Mouse (Mus musculus) ZHBTc4 (cell line): Measurements from ENCODE around the gene Zfpm1.

Experiments
- DNase-seq: peaks from one replicate; pipeline ENCODE4 v3.0.0-alpha.2; 2011; ENCODE audit warnings: low read depth, low spot score

The Zfpm1 gene

GRCm38 (mm10) chr8:122274651-122275391, 7.1 kb upstream of the Zfpm1 start:
- DNase-seq, result no peak

GRCm38 (mm10) chr8:122276308-122276707, 5.6 kb upstream of the Zfpm1 start:
- no peak for DNase-seq

- peak; percentile 57 for DNase-seq
Observed at GRCm38 (mm10) chr8:122277204-122277995, 4.5 kb upstream of the Zfpm1 start.

GRCm38 (mm10) chr8:122280156-122280555, 1.8 kb upstream of the Zfpm1 start:
- no peak for DNase-seq

GRCm38 (mm10) chr8:122280588-122281316, 1.2 kb upstream of the Zfpm1 start:
- peak; percentile 75 for DNase-seq

- DNase-seq, result peak; percentile 98
Observed at GRCm38 (mm10) chr8:122281317-122282034, 465 bp upstream of the Zfpm1 start.

GRCm38 (mm10) chr8:122282501-122283355, 787 bp downstream of the Zfpm1 start:
- DNase-seq, result peak; percentile 54

- DNase-seq, result peak; percentile 42
Observed at GRCm38 (mm10) chr8:122283356-122284202, 1.6 kb downstream of the Zfpm1 start.

- peak; percentile 73 for DNase-seq
Observed at GRCm38 (mm10) chr8:122284203-122284658, 2.3 kb downstream of the Zfpm1 start.

- no peak for DNase-seq
Observed at GRCm38 (mm10) chr8:122284659-122285261, 2.8 kb downstream of the Zfpm1 start.

- DNase-seq, result no peak
Observed at GRCm38 (mm10) chr8:122285727-122286126, 3.8 kb downstream of the Zfpm1 start.

GRCm38 (mm10) chr8:122286899-122287298, 5.0 kb downstream of the Zfpm1 start:
- DNase-seq, result no peak

GRCm38 (mm10) chr8:122287742-122288141, 5.8 kb downstream of the Zfpm1 start:
- no peak for DNase-seq

- DNase-seq, result no peak
Observed at GRCm38 (mm10) chr8:122288344-122288743, 6.4 kb downstream of the Zfpm1 start.

GRCm38 (mm10) chr8:122291075-122291474, 9.1 kb downstream of the Zfpm1 start:
- DNase-seq, result no peak

- no peak for DNase-seq
Observed at GRCm38 (mm10) chr8:122291549-122291948, 9.6 kb downstream of the Zfpm1 start.

GRCm38 (mm10) chr8:122293484-122293883, 11.5 kb downstream of the Zfpm1 start:
- DNase-seq, result no peak

GRCm38 (mm10) chr8:122294273-122294683, 12.3 kb downstream of the Zfpm1 start:
- DNase-seq, result peak; percentile 72

GRCm38 (mm10) chr8:122295389-122295788, 13.4 kb downstream of the Zfpm1 start:
- no peak for DNase-seq
